Mouse (Mus musculus): Measurements from ENCODE around the gene Mpp3. TPM values are rescaled to one million over a fixed set of nuclear protein-coding genes. Genes with fewer than 3 reads are reported as not detected.

Mpp3 gene
- polyA plus RNA-seq, 2 experiments, result 4.9 to 15.7 TPM

DNA sequence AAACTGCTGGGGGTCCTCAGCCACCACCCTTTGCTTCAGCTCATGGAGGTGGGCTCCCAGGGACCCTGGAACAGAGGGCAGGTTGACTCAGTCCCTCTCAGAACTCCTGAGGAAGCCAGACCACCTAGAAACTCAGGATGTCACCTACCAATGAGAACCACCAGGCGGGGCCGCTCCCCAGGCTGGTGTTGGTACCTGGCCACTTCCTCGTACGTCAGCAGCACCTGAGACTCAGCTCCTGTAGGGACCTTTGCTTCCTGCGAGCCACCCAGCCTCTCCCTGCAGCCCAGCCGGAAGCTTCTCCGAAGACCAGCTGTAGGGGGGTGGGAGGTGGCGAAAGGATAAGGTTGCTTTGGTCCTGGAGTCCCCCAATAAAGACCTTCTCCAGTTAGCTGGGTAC is 19.9 kb downstream of the Mpp3 start:
- Histone ChIP-seq H3K4me2 (replicated peaks; ENCODE audit: low read depth, low read length, severe bottlenecking) (no peak overlapping the region), H3K27me3 (ENCODE audit: control insufficient read depth, insufficient read depth, low read length) (no peaks in the 10 kb centered on the region), H3K9me3 (ENCODE audit: control insufficient read depth, low read length) (no peaks in the 10 kb centered on the region), H3K27ac (replicated peaks; ENCODE audit: low read depth, low read length) (no peak overlapping the region), H3K4me1 (ENCODE audit: control insufficient read depth, insufficient read depth, low read length) (no peaks in the 10 kb centered on the region), H3K36me3 (ENCODE audit: control insufficient read depth, insufficient read depth, low read length) (peaks cover 15% of the 10 kb centered on the region), H3K4me3 (replicated peaks; ENCODE audit: low read length) (no peak overlapping the region), H3K9ac (ENCODE audit: low read depth, low read length, severe bottlenecking) (no peak overlapping the region)
- no peak for TF ChIP-seq POLR2A (IDR thresholded peaks at IDR 0.05; ENCODE audit: borderline replicate concordance, extremely low read depth, insufficient read depth, insufficient read length)
- ATAC-seq (ENCODE audit: low FRiP score, low read depth), result no peak
- no peak for DNase-seq (ENCODE audit: low spot score)
- WGBS, result 87% methylated on average over 8 of the region's 8 CpGs

DNA sequence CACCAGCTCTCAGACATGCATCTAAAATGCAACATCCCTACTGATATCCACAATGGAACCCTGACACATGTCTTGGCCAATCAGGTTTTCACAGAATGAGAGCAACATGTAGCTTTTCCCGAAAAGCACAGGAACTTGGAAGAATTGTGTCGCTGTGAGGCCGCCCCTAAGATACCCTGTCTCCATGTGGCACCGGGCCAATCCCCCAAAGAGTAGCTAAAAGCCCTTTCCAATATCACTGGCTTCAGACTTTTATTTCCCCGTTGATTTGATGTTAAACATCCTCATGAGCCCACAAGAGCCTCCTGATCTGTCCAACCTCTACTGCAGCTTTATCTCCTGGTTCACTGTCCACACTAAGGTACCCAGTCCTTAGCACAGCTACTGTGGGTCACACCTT is 21.6 kb downstream of the Mpp3 start:
- no peak overlapping the region for H3K4me2 ChIP-seq (replicated peaks; ENCODE audit: low read depth, low read length, severe bottlenecking)
- WGBS, result 88% methylated on average over 5 of the region's 5 CpGs
- ATAC-seq (ENCODE audit: low FRiP score, low read depth), result no peak
- no peak overlapping the region for H3K27ac ChIP-seq (replicated peaks; ENCODE audit: low read depth, low read length)
- H3K9ac ChIP-seq (ENCODE audit: low read depth, low read length, severe bottlenecking), result no peak overlapping the region
- H3K4me3 ChIP-seq (replicated peaks; ENCODE audit: low read length), result no peak overlapping the region
- no peaks in the 10 kb centered on the region for H3K4me1 ChIP-seq (ENCODE audit: control insufficient read depth, insufficient read depth, low read length)
- DNase-seq (ENCODE audit: low spot score), result no peak
- H3K36me3 ChIP-seq (ENCODE audit: control insufficient read depth, insufficient read depth, low read length), result peaks cover 15% of the 10 kb centered on the region; the same call in 1 of the 2 replicates
- no peaks in the 10 kb centered on the region for H3K27me3 ChIP-seq (ENCODE audit: control insufficient read depth, insufficient read depth, low read length)
- H3K9me3 ChIP-seq (ENCODE audit: control insufficient read depth, low read length), result no peaks in the 10 kb centered on the region
- TF ChIP-seq POLR2A (IDR thresholded peaks at IDR 0.05; ENCODE audit: borderline replicate concordance, extremely low read depth, insufficient read depth, insufficient read length), result no peak

DNA sequence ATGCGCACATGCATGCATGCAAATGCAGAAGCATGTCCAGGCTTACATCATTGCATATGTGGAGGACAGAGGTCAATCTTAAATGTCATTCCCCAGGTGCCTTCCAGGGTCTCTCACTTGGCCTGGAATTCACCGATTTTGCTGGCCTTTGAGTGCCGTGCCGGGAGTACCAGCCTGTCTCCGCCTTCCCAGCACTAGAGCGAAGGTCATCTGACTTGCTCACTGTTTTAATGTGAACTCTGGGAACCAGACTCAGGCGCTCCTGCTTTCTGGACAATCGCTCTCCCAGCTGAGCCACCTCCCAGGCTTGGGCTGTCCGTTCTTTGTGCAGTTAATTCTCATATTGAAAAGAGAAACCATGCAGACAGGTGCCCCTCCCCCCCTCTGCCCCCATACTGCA is 22.0 kb downstream of the Mpp3 start:
- H3K36me3 ChIP-seq (ENCODE audit: control insufficient read depth, insufficient read depth, low read length), result peaks cover 12% of the 10 kb centered on the region; the same call in 1 of the 2 replicates
- no peak overlapping the region for H3K4me2 ChIP-seq (replicated peaks; ENCODE audit: low read depth, low read length, severe bottlenecking)
- H3K9ac ChIP-seq (ENCODE audit: low read depth, low read length, severe bottlenecking), result no peak overlapping the region
- H3K9me3 ChIP-seq (ENCODE audit: control insufficient read depth, low read length), result no peaks in the 10 kb centered on the region
- 78% methylated on average over 9 of the region's 9 CpGs for WGBS
- no peaks in the 10 kb centered on the region for H3K27me3 ChIP-seq (ENCODE audit: control insufficient read depth, insufficient read depth, low read length)
- H3K4me3 ChIP-seq (replicated peaks; ENCODE audit: low read length), result no peak overlapping the region
- no peak overlapping the region for H3K27ac ChIP-seq (replicated peaks; ENCODE audit: low read depth, low read length)
- ATAC-seq (ENCODE audit: low FRiP score, low read depth) (no peak), DNase-seq (ENCODE audit: low spot score) (no peak)
- no peaks in the 10 kb centered on the region for H3K4me1 ChIP-seq (ENCODE audit: control insufficient read depth, insufficient read depth, low read length)
- no peak for TF ChIP-seq POLR2A (IDR thresholded peaks at IDR 0.05; ENCODE audit: borderline replicate concordance, extremely low read depth, insufficient read depth, insufficient read length)

DNA sequence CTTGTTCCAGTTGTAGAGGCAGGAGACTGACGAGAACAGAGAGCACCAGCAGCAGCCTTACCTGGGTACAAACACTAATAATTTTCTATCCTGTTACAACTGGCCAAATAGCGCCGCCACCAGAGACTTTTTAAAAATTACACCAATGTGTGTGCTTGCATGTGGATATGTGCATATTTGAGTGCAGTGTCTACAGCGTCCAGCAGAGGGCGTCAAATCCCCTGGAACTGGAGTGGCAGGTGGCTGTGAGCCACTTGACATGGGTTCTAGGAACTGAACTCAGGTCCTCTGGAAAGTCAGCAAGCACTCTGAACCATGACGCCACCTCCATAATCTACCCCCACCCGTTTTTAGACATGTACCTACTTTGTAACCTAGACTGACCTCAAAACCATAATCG is 24.0 kb downstream of the Mpp3 start:
- no peak for TF ChIP-seq POLR2A (IDR thresholded peaks at IDR 0.05; ENCODE audit: borderline replicate concordance, extremely low read depth, insufficient read depth, insufficient read length)
- Histone ChIP-seq H3K9me3 (ENCODE audit: control insufficient read depth, low read length) (no peaks in the 10 kb centered on the region), H3K36me3 (ENCODE audit: control insufficient read depth, insufficient read depth, low read length) (peaks cover 9% of the 10 kb centered on the region; the same call in 1 of the 2 replicates), H3K27ac (replicated peaks; ENCODE audit: low read depth, low read length) (no peak overlapping the region), H3K4me3 (replicated peaks; ENCODE audit: low read length) (no peak overlapping the region), H3K4me1 (ENCODE audit: control insufficient read depth, insufficient read depth, low read length) (no peaks in the 10 kb centered on the region), H3K9ac (ENCODE audit: low read depth, low read length, severe bottlenecking) (no peak overlapping the region), H3K4me2 (replicated peaks; ENCODE audit: low read depth, low read length, severe bottlenecking) (no peak overlapping the region), H3K27me3 (ENCODE audit: control insufficient read depth, insufficient read depth, low read length) (no peaks in the 10 kb centered on the region)
- DNase-seq (ENCODE audit: low spot score), result no peak
- ATAC-seq (ENCODE audit: low FRiP score, low read depth), result no peak
- 95% methylated on average over 8 of the region's 8 CpGs for WGBS

DNA sequence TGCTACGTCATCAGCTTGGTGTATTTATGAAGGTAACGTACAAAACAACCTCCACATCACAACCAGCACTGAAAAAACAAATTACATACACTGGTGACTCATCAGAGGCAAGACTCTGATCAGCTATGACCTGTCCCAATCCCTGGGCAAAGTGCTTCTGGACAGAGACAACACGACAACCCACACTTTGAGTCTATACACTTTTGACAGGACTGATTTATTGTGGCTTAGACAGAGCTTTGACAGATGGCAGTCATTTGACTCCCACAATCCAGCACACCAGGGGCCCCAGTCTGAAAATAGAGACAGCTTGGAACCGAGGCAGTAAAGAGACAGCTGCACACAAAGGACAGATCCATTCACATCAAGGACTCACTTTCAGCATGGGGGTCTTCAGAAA is 28.8 kb downstream of the Mpp3 start:
- no peak overlapping the region for H3K27ac ChIP-seq (replicated peaks; ENCODE audit: low read depth, low read length)

DNA sequence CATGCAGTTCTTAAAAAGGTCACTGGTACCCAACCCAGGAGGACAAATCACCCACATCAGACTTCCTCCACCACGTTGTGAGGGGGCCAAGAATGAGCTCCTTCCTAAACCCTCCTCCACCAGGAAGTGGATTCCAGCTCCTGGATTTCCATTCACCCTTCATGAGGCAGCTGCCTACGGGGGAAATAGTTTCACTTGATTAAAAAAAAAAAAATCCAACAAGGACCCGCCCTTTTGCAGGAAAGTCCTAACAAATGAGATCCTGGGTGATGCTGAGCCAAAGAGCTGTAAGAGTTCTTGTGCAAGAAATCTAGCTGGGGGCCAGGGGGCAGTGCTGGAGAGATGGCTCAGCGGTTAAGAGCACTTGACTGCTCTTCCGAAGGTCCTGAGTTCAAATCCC is 30.0 kb downstream of the Mpp3 start:
- Histone ChIP-seq H3K4me1 (ENCODE audit: control insufficient read depth, insufficient read depth, low read length) (no peaks in the 10 kb centered on the region), H3K4me3 (replicated peaks; ENCODE audit: low read length) (no peak overlapping the region), H3K9ac (ENCODE audit: low read depth, low read length, severe bottlenecking) (no peak overlapping the region), H3K27me3 (ENCODE audit: control insufficient read depth, insufficient read depth, low read length) (no peaks in the 10 kb centered on the region), H3K27ac (replicated peaks; ENCODE audit: low read depth, low read length) (no peak overlapping the region), H3K36me3 (ENCODE audit: control insufficient read depth, insufficient read depth, low read length) (no peaks in the 10 kb centered on the region), H3K9me3 (ENCODE audit: control insufficient read depth, low read length) (no peaks in the 10 kb centered on the region), H3K4me2 (replicated peaks; ENCODE audit: low read depth, low read length, severe bottlenecking) (no peak overlapping the region)
- DNase-seq (ENCODE audit: low spot score), result no peak
- no peak for ATAC-seq (ENCODE audit: low FRiP score, low read depth)
- 50% methylated on average over 5 of the region's 5 CpGs for WGBS
- no peak for TF ChIP-seq POLR2A (IDR thresholded peaks at IDR 0.05; ENCODE audit: borderline replicate concordance, extremely low read depth, insufficient read depth, insufficient read length)

More for the DNA sequence above, 28.8 kb downstream of the Mpp3 start:
- Histone ChIP-seq H3K27me3 (ENCODE audit: control insufficient read depth, insufficient read depth, low read length) (no peaks in the 10 kb centered on the region), H3K4me1 (ENCODE audit: control insufficient read depth, insufficient read depth, low read length) (no peaks in the 10 kb centered on the region), H3K9me3 (ENCODE audit: control insufficient read depth, low read length) (no peaks in the 10 kb centered on the region), H3K36me3 (ENCODE audit: control insufficient read depth, insufficient read depth, low read length) (no peaks in the 10 kb centered on the region), H3K4me2 (replicated peaks; ENCODE audit: low read depth, low read length, severe bottlenecking) (no peak overlapping the region), H3K4me3 (replicated peaks; ENCODE audit: low read length) (no peak overlapping the region), H3K9ac (ENCODE audit: low read depth, low read length, severe bottlenecking) (no peak overlapping the region)
- 54% methylated on average over 4 of the region's 4 CpGs for WGBS
- peak; percentile 60; the same call in 1 of the 2 replicates for ATAC-seq (ENCODE audit: low FRiP score, low read depth)
- no peak for TF ChIP-seq POLR2A (IDR thresholded peaks at IDR 0.05; ENCODE audit: borderline replicate concordance, extremely low read depth, insufficient read depth, insufficient read length)
- DNase-seq (ENCODE audit: low spot score), result peak; percentile 30
